Mouse (Mus musculus) embryonic facial prominence, embryonic 14.5 days (tissue): ENCODE data around the gene Gjb1. TPM values are rescaled to one million over a fixed set of nuclear protein-coding genes. Genes with fewer than 3 reads are reported as not detected.
"Not testable (repeated sequence)": the region's sequence is repeated elsewhere in the genome, so short reads cannot be mapped to it uniquely, and the experiment has no call there.

ENCODE experiments used
- ATAC-seq: fragments of 200-750 bp; cut with Nextera tagmentation; 2 replicates; pipeline ENCODE4 v1.8.0; 2017; ENCODE audit warnings: low read depth, moderate number of reproducible peaks, moderate TSS enrichment
- DNase-seq: peaks from one replicate; pipeline ENCODE4 v3.0.0-alpha.2; 2015; ENCODE audit warnings: low spot score
- H3K27ac ChIP-seq: fragments of 300-500 bp; sonication (generic); replicated peaks from 2 replicates; pipeline ENCODE4 v1.5.1; 2014; ENCODE audit warnings: low read depth, mild to moderate bottlenecking, low read length, moderate library complexity
- H3K27me3 ChIP-seq: fragments of 300-500 bp; sonication (generic); replicated peaks from 2 replicates; pipeline ENCODE4 v1.6.1; 2014; ENCODE audit warnings: low read length; ENCODE audit not compliant: control insufficient read depth, insufficient read depth
- H3K36me3 ChIP-seq: fragments of 300-500 bp; sonication (generic); 2 replicates; pipeline ENCODE4 v1.6.1; 2014; ENCODE audit warnings: low read length, mixed read lengths; ENCODE audit not compliant: control insufficient read depth, insufficient read depth
- H3K4me1 ChIP-seq: fragments of 300-500 bp; sonication (generic); 2 replicates; pipeline ENCODE4 v1.6.1; 2014; ENCODE audit warnings: antibody characterized with exemption, low read length; ENCODE audit not compliant: control insufficient read depth, insufficient read depth
- H3K4me2 ChIP-seq: fragments of 300-500 bp; sonication (generic); 2 replicates; pipeline ENCODE4 v1.6.1; 2014; ENCODE audit warnings: low read depth, mild to moderate bottlenecking, low read length, moderate library complexity, mixed read lengths
- H3K4me3 ChIP-seq: fragments of 300-500 bp; sonication (generic); 2 replicates; pipeline ENCODE4 v1.5.1; 2014; ENCODE audit warnings: low read depth, mild to moderate bottlenecking, low read length
- H3K9ac ChIP-seq: fragments of 300-500 bp; sonication (generic); 2 replicates; pipeline ENCODE4 v1.6.1; 2014; ENCODE audit warnings: low read depth, mild to moderate bottlenecking, low read length, moderate library complexity, mixed read lengths
- H3K9me3 ChIP-seq: fragments of 300-500 bp; sonication (generic); 2 replicates; pipeline ENCODE4 v1.6.1; 2016; ENCODE audit warnings: low read length; ENCODE audit not compliant: control insufficient read depth
- WGBS: fragments of 180-500 bp; shearing (Covaris S2); extraction: QIAGEN DNeasy Blood & Tissue Kit; methylation state at CpG from one replicate; pipeline ENCODE4 v1.1.7; 2014; 5-methylcytosine and 5-hydroxymethylcytosine counted together
- polyA plus RNA-seq: library from polyadenylated mRNA; unstranded; fragments of >200 nt; fragmentation: Nextera tagmentation; extraction: Ambion mirVana; gene quantifications from 2 replicates; pipeline ENCODE4 v1.2.1, GENCODE M21; 2014

Gene Gjb1
- polyA plus RNA-seq, result 0.48 and 0.51 TPM in 2 replicates

- Histone ChIP-seq H3K9me3 (no peaks in the 10 kb centered on the region), H3K27me3 (peaks cover 24% of the 10 kb centered on the region), H3K4me1 (no peaks in the 10 kb centered on the region), H3K4me2 (no peak within 1 kb of the TSS), H3K27ac (no peak within 1 kb of the TSS), H3K4me3 (no peak within 1 kb of the TSS), H3K36me3 (no peaks in the 10 kb centered on the region), H3K9ac (no peak within 1 kb of the TSS)
- ATAC-seq (no peak), DNase-seq (no peak)
- 73% methylated on average over 7 of the region's 7 CpGs for WGBS
These were observed at the start of gene Gjb1 for GRCm38 (mm10) chrX:101376190-101376968. TSS of gene Gjb1 (plus strand) at chrX:101376378.

GRCm38 (mm10) chrX:101329372-101330028 lies 46.7 kb upstream of the Gjb1 start:
- 20% methylated on average over 8 of the region's 10 CpGs for WGBS
- Histone ChIP-seq H3K4me1 (no peaks in the 10 kb centered on the region), H3K27me3 (no peaks in the 10 kb centered on the region; the same call in 1 of the 2 replicates), H3K36me3 (no peaks in the 10 kb centered on the region), H3K4me2 (no peak overlapping the region), H3K27ac (peak overlapping the region; percentile 58; the same call in 1 of the 2 replicates), H3K4me3 (no peak overlapping the region), H3K9ac (no peak overlapping the region), H3K9me3 (no peaks in the 10 kb centered on the region)
- no peak for ATAC-seq
- DNase-seq, result peak; percentile 64

GRCm38 (mm10) chrX:101332031-101332374 lies 44.2 kb upstream of the Gjb1 start:
- Histone ChIP-seq H3K27ac (peak overlapping the region; percentile 95), H3K27me3 (no peaks in the 10 kb centered on the region; the same call in 1 of the 2 replicates), H3K4me2 (peak overlapping the region; percentile 52), H3K36me3 (no peaks in the 10 kb centered on the region), H3K9me3 (no peaks in the 10 kb centered on the region), H3K4me1 (no peaks in the 10 kb centered on the region), H3K9ac (peak overlapping the region; percentile 65), H3K4me3 (peak overlapping the region; percentile 38)
- no peak for DNase-seq
- 39% methylated on average over 9 of the region's 9 CpGs for WGBS
- ATAC-seq, result peak; percentile 13

- H3K4me3 ChIP-seq, result peak overlapping the region; percentile 38
- H3K36me3 ChIP-seq, result no peaks in the 10 kb centered on the region
- H3K4me1 ChIP-seq, result no peaks in the 10 kb centered on the region
- no peaks in the 10 kb centered on the region for H3K9me3 ChIP-seq
- ATAC-seq (peak; percentile 98), DNase-seq (peak; percentile 97)
- peak overlapping the region; percentile 55 for H3K4me2 ChIP-seq
- H3K9ac ChIP-seq, result peak overlapping the region; percentile 65
- no peaks in the 10 kb centered on the region; the same call in 1 of the 2 replicates for H3K27me3 ChIP-seq
- 40% methylated on average over 28 of the region's 49 CpGs for WGBS
- peak overlapping the region; percentile 95 for H3K27ac ChIP-seq
These were observed 43.6 kb upstream of the Gjb1 start for GRCm38 (mm10) chrX:101332375-101333211.

- Histone ChIP-seq H3K4me1 (no peaks in the 10 kb centered on the region), H3K4me3 (no peak overlapping the region), H3K36me3 (no peaks in the 10 kb centered on the region), H3K9me3 (no peaks in the 10 kb centered on the region), H3K27me3 (no peaks in the 10 kb centered on the region; the same call in 1 of the 2 replicates), H3K4me2 (no peak overlapping the region), H3K9ac (no peak overlapping the region), H3K27ac (no peak overlapping the region)
- ATAC-seq, result no peak
- DNase-seq, result no peak
- WGBS, result 91% methylated on average over 5 of the region's 5 CpGs
These were observed 41.6 kb upstream of the Gjb1 start for GRCm38 (mm10) chrX:101334606-101335005.

- Histone ChIP-seq H3K9ac (no peak overlapping the region), H3K9me3 (no peaks in the 10 kb centered on the region), H3K36me3 (no peaks in the 10 kb centered on the region), H3K4me2 (no peak overlapping the region), H3K27me3 (peaks cover 3% of the 10 kb centered on the region; the same call in 1 of the 2 replicates), H3K4me3 (no peak overlapping the region), H3K27ac (no peak overlapping the region), H3K4me1 (no peaks in the 10 kb centered on the region)
- DNase-seq (no peak), ATAC-seq (no peak)
- WGBS, result 46% methylated on average over 4 of the region's 4 CpGs
These were observed 37.5 kb upstream of the Gjb1 start for GRCm38 (mm10) chrX:101338666-101339065.

- H3K9me3 ChIP-seq, H3K27me3 ChIP-seq, ATAC-seq, H3K4me3 ChIP-seq, H3K4me2 ChIP-seq, H3K36me3 ChIP-seq, H3K4me1 ChIP-seq, H3K27ac ChIP-seq, DNase-seq, H3K9ac ChIP-seq: not testable (repeated sequence)
- 43% methylated on average over 2 of the region's 2 CpGs for WGBS
These were observed 33.3 kb upstream of the Gjb1 start for GRCm38 (mm10) chrX:101342837-101343236.

GRCm38 (mm10) chrX:101345456-101345855 lies 30.7 kb upstream of the Gjb1 start:
- Histone ChIP-seq H3K27ac (no peak overlapping the region), H3K9me3 (no peaks in the 10 kb centered on the region), H3K36me3 (no peaks in the 10 kb centered on the region), H3K27me3 (peaks cover 3% of the 10 kb centered on the region; the same call in 1 of the 2 replicates), H3K9ac (no peak overlapping the region), H3K4me2 (no peak overlapping the region), H3K4me1 (no peaks in the 10 kb centered on the region), H3K4me3 (no peak overlapping the region)
- ATAC-seq (no peak), DNase-seq (no peak)
- WGBS, result 89% methylated on average over 2 of the region's 2 CpGs
